Mouse (Mus musculus) liver, embryonic 14.5 days (tissue): Measurements from ENCODE around the gene Tmem235.
"Not testable (repeated sequence)": the region's sequence is repeated elsewhere in the genome, so short reads cannot be mapped to it uniquely, and the experiment has no call there.

Experiments used
- CTCF ChIP-seq: IDR thresholded peaks from 2 replicates; pipeline ENCODE4 v1.5.1; 2016; ENCODE audit warnings: antibody characterized with exemption, low read depth, control low read depth
- EP300 ChIP-seq: IDR thresholded peaks from 2 replicates; pipeline ENCODE4 v1.6.1; 2016; ENCODE audit warnings: antibody characterized with exemption, low read depth

- not testable (repeated sequence) for TF ChIP-seq CTCF, EP300
Measured at GRCm38 (mm10) chr11:117833509-117833908, 27.0 kb upstream of the Tmem235 start.
